Mouse (Mus musculus): ENCODE data around the gene Galc.

Galc gene

GRCm38 (mm10) chr12:98187186-98187899, 71.9 kb downstream of the Galc start:
- DNase-seq (ENCODE audit: low read depth, low spot score) = no peak

GRCm38 (mm10) chr12:98181729-98182128, 77.5 kb downstream of the Galc start:
- DNase-seq (ENCODE audit: low read depth, low spot score) = peak; percentile 73

DNA sequence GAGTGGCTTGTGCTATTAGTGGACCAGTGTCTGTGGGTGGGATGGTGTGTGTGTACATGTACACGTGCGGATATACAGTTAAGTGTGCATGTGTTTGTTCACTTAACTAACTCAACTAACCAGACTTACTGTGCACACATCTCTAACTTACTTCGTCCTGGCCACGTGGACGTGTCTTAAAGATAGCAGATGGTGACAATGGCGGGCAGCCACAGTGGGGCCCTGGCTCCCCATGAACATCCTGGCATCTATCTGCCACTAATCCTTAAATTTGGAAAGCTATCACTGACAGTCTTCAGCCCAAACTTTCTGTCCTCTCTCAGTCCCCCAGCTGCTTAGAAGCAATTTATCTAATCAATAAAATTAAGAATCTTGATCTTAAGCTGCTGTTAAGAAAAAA, 78.5 kb downstream of the Galc start:
- DNase-seq (ENCODE audit: low read depth, low spot score) = no peak

- DNase-seq (ENCODE audit: low read depth, low spot score) = no peak
Measured at GRCm38 (mm10) chr12:98180235-98180800, 78.9 kb downstream of the Galc start.

DNA sequence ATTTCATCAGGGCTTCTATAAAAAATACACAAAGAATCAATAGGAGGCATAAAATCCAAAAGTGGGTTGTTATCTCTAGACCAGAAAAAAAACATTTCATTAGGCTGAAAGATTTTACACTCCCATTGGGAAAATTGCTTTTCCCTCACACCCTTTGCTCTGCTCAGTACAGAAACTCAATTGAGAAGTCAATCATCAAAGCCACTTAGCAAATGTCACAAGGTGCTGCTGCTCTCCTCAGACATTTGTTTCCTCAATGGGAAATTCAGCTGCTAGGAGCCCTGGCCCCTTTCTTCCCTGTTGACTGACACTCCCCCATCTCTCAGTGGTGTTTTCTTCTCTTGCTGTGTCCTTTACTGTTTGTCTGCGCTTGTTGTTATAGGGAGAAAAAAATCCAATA, 79.8 kb downstream of the Galc start:
- no peak for DNase-seq (ENCODE audit: low read depth, low spot score)

- DNase-seq (ENCODE audit: low read depth, low spot score) = no peak
Measured at GRCm38 (mm10) chr12:98176632-98177031, 82.6 kb downstream of the Galc start.

DNA sequence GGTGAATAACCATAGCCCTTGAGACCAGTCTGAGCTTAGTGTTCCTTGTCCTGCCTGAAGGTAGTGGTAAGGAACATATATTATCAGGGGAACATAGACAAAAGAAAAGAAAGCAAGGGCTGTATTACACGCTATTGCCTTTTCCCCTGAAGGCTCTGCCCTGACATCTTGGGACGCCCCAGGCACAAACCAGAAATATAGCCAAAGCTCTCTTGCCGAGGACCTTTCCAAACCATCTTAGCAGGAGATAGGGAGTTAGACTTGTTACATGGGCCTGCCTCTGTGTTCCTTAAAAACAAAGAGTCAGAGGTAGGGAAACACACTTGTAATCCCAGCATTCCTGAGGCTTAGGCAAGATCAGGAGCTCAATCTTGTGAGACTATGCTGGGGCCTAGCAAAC, 97.4 kb downstream of the Galc start:
- no peak for DNase-seq (ENCODE audit: low read depth, low spot score)

DNA sequence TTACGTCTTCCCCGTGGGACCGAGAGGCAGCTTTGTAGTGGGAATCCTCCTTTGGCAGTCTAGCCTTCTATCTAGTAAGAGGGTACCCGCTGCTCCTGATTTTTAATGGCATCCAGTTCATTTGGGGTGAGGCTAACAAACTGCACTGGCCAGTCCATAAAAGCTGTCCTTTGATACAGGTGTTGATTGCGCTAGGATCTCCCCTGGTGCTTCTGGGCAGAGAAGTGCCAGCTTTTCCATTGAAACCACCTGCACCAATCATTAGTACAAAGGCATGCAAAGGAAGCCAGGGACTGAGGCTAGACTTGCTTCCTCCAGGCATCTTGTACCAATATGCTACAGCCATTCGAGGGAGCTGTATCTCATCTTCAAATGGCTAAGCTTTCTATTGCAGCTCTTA, 98.4 kb downstream of the Galc start:
- DNase-seq (ENCODE audit: low read depth, low spot score) = no peak
